Mouse (Mus musculus) heart, postnatal 10 days (tissue): ENCODE data around the gene Rpp14. TPM values are rescaled to one million over a fixed set of nuclear protein-coding genes. Genes with fewer than 3 reads are reported as not detected.

Experiments used
- total RNA-seq, 2 experiments: library from RNA; stranded (reverse); gene quantifications; 2 replicates each; pipeline ENCODE4 v1.2.3; 2021

The Rpp14 gene
- total RNA-seq, 2 experiments from 2014 or later, result 21.5 to 24.6 TPM

Other genes with a start within 250 kb of the Rpp14 start
- not detected for gene Gm45521, start 123.1 kb upstream of the Rpp14 start, total RNA-seq
- gene Dnase1l3, start 85.8 kb upstream of the Rpp14 start, total RNA-seq, result not detected
- gene Abhd6, start 77.5 kb upstream of the Rpp14 start, total RNA-seq, result 1 to 10 TPM; 8.0 TPM
- gene Pxk, start 17.8 kb downstream of the Rpp14 start, total RNA-seq, result 10 to 100 TPM; 21.4 to 26.2 TPM
- 100 to 1,000 TPM; 756 to 778 TPM for gene Pdhb, start 92.7 kb downstream of the Rpp14 start, total RNA-seq
- 10 to 100 TPM; 11.8 to 14.8 TPM for gene Kctd6, start 133.8 kb downstream of the Rpp14 start, total RNA-seq
- gene Acox2, start 179.0 kb downstream of the Rpp14 start, total RNA-seq, result under 1 TPM in 1 of 2 experiments, not detected in 1; 0.69 TPM
- gene Fam107a, start 237.7 kb downstream of the Rpp14 start, total RNA-seq, result 10 to 100 TPM in 1 of 2 experiments, 1 to 10 TPM in 1; 2.7 to 11.2 TPM